Mouse (Mus musculus): ENCODE results near the gene Olfr1261.

Olfr1261 gene

DNA sequence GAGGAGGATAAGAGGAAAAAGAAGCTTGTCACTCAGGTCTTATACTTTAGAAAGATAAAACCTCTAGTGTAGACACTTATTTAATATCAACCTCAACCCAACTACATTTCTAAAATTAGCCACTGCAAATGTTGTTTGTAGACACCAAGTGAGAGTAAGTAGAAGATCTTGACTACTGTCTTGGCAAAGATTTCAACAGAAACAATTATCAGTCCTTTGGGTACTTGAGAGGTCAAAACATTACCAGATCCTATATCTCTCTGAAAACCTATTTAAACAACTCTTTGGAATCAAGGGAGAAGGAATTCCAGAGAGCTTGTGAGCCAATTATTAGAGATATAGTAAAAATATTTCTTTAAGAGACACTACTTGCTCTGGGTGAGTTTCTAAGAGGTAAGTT is at the start of gene Olfr1261:
Gene Olfr1261, plus strand, starts transcription at position 301 of the 400 bp plus-strand sequence.
- DNase-seq (ENCODE audit: extremely low spot score), result no peak

DNA sequence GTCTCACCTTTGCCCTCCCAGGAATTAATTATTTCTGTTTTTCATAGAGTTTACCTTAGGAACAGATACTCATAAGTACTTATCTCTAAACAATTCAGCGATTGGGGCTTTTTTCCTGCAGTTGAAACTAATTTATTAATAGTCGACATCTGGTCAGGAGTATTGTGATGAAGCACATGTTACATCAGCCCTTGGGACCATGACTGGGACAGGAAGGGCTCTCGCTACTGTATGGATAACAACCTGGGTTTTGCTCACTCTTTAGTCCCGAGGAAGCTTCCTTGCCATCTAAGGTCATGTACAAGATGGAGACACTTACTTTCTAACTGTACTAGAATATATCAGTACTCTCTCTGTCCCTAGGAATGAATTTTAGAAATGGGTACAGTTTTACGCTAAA is 42.5 kb upstream of the Olfr1261 start, which contains the start of gene Olfr1259:
Gene Olfr1259, minus strand, starts transcription at position 101 of the 400 bp plus-strand sequence.
- DNase-seq (ENCODE audit: extremely low spot score), result no peak

DNA sequence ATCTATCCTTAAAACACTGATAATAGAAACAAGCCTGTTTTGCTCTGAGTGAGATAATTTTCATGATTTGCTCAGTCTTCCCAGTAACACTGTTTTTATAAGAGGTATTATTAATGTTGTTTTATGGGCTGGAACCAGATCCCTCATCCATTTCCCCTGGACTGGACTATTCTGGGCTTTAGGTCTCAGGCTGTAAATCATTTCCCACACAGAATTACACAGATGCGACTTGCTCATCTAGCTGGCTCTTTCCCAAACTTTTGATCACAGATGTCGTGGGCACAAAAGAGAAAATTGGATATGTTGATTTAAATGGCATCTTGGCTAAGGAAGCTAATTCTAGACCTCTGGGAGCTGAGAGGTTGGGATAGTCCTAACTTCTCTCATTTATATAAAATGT is 16.8 kb upstream of the Olfr1261 start, which contains the start of gene Olfr1260:
Gene Olfr1260, plus strand, starts transcription at position 157 of the 400 bp plus-strand sequence.
- DNase-seq (ENCODE audit: extremely low spot score), result no peak

DNA sequence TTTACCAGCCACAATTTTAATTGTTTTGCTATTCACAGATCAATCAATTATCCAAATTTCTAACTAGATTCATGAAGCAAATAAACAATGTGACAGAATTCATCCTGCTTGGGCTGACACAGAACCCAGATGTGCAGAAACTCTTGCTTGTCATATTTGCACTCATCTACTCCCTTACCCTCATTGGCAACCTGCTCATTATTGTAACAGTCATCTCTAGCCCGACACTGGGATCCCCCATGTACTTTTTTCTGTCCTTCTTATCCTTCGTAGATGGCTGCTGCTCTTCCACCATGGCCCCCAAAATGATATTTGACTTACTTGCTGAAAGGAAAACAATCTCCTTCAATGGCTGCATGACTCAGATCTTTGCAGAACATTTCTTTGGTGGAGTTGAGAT is 13.3 kb upstream of the Olfr1261 start:
- no peak for DNase-seq (ENCODE audit: extremely low spot score)

DNA sequence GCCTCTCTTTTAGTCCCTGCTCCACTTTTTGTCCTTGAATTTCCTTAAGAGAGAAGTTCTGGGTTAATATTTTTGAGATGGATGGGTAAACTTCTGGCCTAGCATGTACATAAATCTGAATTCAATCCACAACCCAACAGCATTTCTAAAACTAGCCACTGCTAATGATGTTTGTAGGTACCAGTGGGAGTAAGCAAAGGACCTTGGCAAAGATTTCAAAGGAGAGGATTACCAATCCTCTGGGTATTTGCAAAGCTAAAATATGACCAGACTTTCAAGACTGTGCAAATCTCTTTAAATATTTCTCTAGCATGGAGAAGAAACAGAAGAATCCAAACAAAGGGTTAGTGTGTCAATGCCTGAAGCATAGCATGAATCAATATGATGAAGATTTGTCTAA is 8.8 kb downstream of the Olfr1261 start, which contains the start of gene Olfr1262:
Gene Olfr1262, plus strand, starts transcription at position 301 of the 400 bp plus-strand sequence.
- no peak for DNase-seq (ENCODE audit: extremely low spot score)

DNA sequence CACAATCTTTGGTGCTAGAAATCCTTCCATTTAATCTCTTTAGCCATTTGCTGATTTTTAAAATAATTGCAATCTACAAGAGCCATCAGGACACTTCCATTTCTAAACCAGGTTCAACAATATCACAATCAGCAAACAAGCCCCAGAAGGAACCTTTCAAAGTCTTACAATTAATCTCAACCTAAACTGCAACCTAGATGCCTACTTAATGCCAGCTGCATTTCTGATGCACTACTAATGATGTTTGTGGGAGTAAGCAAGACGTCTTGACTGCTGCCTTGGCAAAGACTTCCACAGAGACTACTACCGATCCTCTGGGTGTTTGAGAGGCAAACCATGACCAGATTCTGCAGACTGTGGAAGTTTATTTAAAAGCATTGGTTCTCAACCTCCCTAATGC is 20.8 kb downstream of the Olfr1261 start, which contains the start of gene Olfr1263:
Gene Olfr1263, plus strand, starts transcription at position 301 of the 400 bp plus-strand sequence.
- no peak for DNase-seq (ENCODE audit: extremely low spot score)

DNA sequence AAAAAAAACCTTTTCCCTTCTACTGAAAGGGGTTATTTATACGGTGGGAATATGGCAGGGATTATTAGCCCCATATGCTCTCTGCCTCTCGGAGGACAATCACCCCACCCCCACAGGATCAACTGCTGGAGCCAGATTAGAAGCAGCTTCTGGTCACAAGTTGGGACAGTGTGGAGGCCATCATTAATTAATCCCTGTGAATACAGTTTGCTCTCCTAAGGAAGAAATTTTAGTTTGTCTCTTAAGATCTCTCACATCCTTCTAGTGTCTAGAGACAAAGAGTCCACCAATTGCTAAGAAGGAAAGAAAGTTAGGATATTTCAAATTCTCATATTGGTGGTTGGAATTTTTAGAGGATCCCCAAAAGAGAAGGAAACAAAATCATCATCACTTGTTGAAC is 34.5 kb downstream of the Olfr1261 start, which contains the start of gene Olfr1264:
Gene Olfr1264, minus strand, starts transcription at position 101 of the 400 bp plus-strand sequence.
- no peak for DNase-seq (ENCODE audit: extremely low spot score)

DNA sequence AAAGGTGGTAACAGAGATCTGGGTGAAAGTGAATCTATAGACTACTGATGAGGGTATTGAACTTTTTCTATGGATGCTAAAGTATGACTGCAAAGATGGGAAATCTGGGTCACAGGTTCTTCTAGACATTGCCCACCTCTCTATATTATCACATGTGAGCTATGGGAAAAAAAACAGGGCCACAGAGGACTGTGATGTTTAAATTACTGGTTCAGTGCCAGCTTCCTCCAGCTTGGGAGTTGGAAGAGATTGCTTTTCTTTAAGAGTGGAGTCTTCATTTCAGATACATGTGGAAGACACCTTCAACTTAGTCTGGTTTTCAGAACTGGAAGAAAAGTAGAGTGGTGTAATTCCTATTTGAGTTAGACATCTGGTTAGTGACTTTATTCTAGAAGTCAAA is 44.0 kb downstream of the Olfr1261 start, which contains the start of gene Olfr1265:
Gene Olfr1265, plus strand, starts transcription at position 301 of the 400 bp plus-strand sequence.
- DNase-seq (ENCODE audit: extremely low spot score), result no peak

Data from embryo, embryonic 9.5 days (tissue).